ENCODE assay signal across 9 mouse cellular contexts in genomic region chr9:60166990-60167389, GRCm38 (mm10).
DNase-seq lines count a peak whose midpoint lies in the region; ATAC-seq and TF ChIP-seq lines count a peak whose summit lies in the region.
"Had no signal": no experiment of that assay in that cellular context is flagged by ENCODE, and none has a peak within 500 bp of the region (broad histone marks: within the 10 kb centered on the region; RNA-seq: fewer than 3 reads in every experiment).

No protein-coding gene starts in this region.

- H3K4me1 ChIP-seq in heart, adult 2 months (ENCODE audit: control insufficient read depth, insufficient read depth, low read length), result no peaks in the 10 kb centered on the region
- H3K4me1 ChIP-seq in thymus, adult 2 months (replicated peaks; ENCODE audit: control insufficient read depth, insufficient read depth, low read length), result no peaks in the 10 kb centered on the region
- no peaks in the 10 kb centered on the region for H3K4me1 ChIP-seq in stomach, postnatal 0 days (replicated peaks; ENCODE audit: control insufficient read depth, insufficient read depth)

- ATAC-seq in stomach, postnatal 0 days (ENCODE audit: low FRiP score, low TSS enrichment), result no peak

- no peaks in the 10 kb centered on the region for H3K27me3 ChIP-seq in heart, adult 2 months (ENCODE audit: control insufficient read depth, insufficient read depth, low read length)
- no peaks in the 10 kb centered on the region for H3K27me3 ChIP-seq in thymus, adult 2 months (ENCODE audit: control insufficient read depth, insufficient read depth, low read length)
- H3K27me3 ChIP-seq in stomach, postnatal 0 days (ENCODE audit: control insufficient read depth, insufficient read depth, low read length), result no peaks in the 10 kb centered on the region
- H3K27me3 ChIP-seq: embryonic facial prominence, embryonic 12.5 days had no signal

- no peak for TF ChIP-seq POLR2A in heart, adult 2 months (IDR thresholded peaks at IDR 0.05; ENCODE audit: insufficient read depth, low read depth, low read length)
- TF ChIP-seq POLR2A in thymus, adult 2 months (IDR thresholded peaks at IDR 0.05; ENCODE audit: control insufficient read depth, extremely low read depth, insufficient read depth, low read length, poor library complexity), result no peak

- peak; percentile 16; the same call in 1 of the 2 replicates for TF ChIP-seq CTCF in heart, adult 2 months (IDR thresholded peaks at IDR 0.05)
- no peak for TF ChIP-seq CTCF in thymus, adult 2 months (IDR thresholded peaks at IDR 0.05; ENCODE audit: borderline replicate concordance, control insufficient read depth, extremely low read depth, insufficient read depth, low read length, poor library complexity)
- TF ChIP-seq CTCF in stomach, postnatal 0 days (IDR thresholded peaks at IDR 0.05; ENCODE audit: low read depth), result peak; percentile 72

- intact Hi-C loops in heart, adult 2 months (cut with DNase I), result no loop called here
- intact Hi-C loops in heart, postnatal 36 days (cut with DNase I), result no loop called here

- no peaks in the 10 kb centered on the region for H3K79me2 ChIP-seq in heart, adult 2 months (replicated peaks; ENCODE audit: control insufficient read depth, insufficient read depth, low read length)

- H3K4me3 ChIP-seq in heart, adult 2 months, result no peak overlapping the region
- no peak overlapping the region for H3K4me3 ChIP-seq in thymus, adult 2 months (ENCODE audit: control insufficient read depth, insufficient read depth, low read length)
- no peak overlapping the region for H3K4me3 ChIP-seq in stomach, postnatal 0 days (ENCODE audit: low read depth, low read length)
- H3K4me3 ChIP-seq: embryonic facial prominence, embryonic 12.5 days had no signal

- no peak overlapping the region for H3K4me2 ChIP-seq in stomach, postnatal 0 days (replicated peaks; ENCODE audit: low read depth)
- H3K4me2 ChIP-seq: embryonic facial prominence, embryonic 12.5 days had no signal

- H3K27ac ChIP-seq in heart, adult 2 months, result no peak overlapping the region
- H3K27ac ChIP-seq in thymus, adult 2 months (ENCODE audit: control insufficient read depth, insufficient read depth, low read length), result no peak overlapping the region
- no peak overlapping the region for H3K27ac ChIP-seq in stomach, postnatal 0 days (replicated peaks)
- H3K27ac ChIP-seq: embryonic facial prominence, embryonic 12.5 days had no signal

- no peak for TF ChIP-seq EP300 in heart, adult 2 months (IDR thresholded peaks at IDR 0.05; ENCODE audit: insufficient read depth, low read depth, low read length)
- no peak for TF ChIP-seq EP300 in stomach, postnatal 0 days (optimal IDR thresholded peaks at IDR 0.05)

- WGBS in heart, adult 2 months, result 83% methylated on average over 4 of the region's 4 CpGs
- 86% methylated on average over 4 of the region's 4 CpGs for WGBS in thymus, adult 2 months
- 76% methylated on average over 4 of the region's 4 CpGs for WGBS in stomach, postnatal 0 days

- DNase-seq in heart, adult 2 months, result no peak
- DNase-seq in heart, postnatal 36 days, result no peak
- peak; percentile 4 for DNase-seq in thymus, postnatal 14 days
- no peak for DNase-seq in thymus, adult 2 months
- DNase-seq in layer of hippocampus, adult 9-11 months, result peak; percentile 65
- peak; percentile 35 for DNase-seq in stomach, postnatal 0 days (ENCODE audit: low spot score)
- DNase-seq in spleen, postnatal 14 days (ENCODE audit: low spot score in 2 of 2), result no peak
- DNase-seq in kidney, adult 11 months, result no peak

- no peak overlapping the region for H3K9ac ChIP-seq in heart, adult 2 months (ENCODE audit: low read depth, low read length)
- H3K9ac ChIP-seq in stomach, postnatal 0 days (ENCODE audit: low read length), result no peak overlapping the region
- H3K9ac ChIP-seq: embryonic facial prominence, embryonic 12.5 days had no signal

- no peaks in the 10 kb centered on the region for H3K9me3 ChIP-seq in stomach, postnatal 0 days (ENCODE audit: control insufficient read depth, low read length)
- H3K9me3 ChIP-seq: embryonic facial prominence, embryonic 12.5 days had no signal

- no peaks in the 10 kb centered on the region for H3K36me3 ChIP-seq in heart, adult 2 months (ENCODE audit: control insufficient read depth, insufficient read depth, low read length)
- H3K36me3 ChIP-seq in thymus, adult 2 months (ENCODE audit: control insufficient read depth, insufficient read depth, low read length), result no peaks in the 10 kb centered on the region
- no peaks in the 10 kb centered on the region for H3K36me3 ChIP-seq in stomach, postnatal 0 days (ENCODE audit: control insufficient read depth, insufficient read depth, low read length)
- H3K36me3 ChIP-seq: embryonic facial prominence, embryonic 12.5 days had no signal

Comparison
In these comparisons a context has a peak if more than half of its experiments do, and no peak if none do; other contexts are left out.
1. DNase-seq: peak in thymus, postnatal 14 days (single experiment), layer of hippocampus, adult 9-11 months (single experiment) and stomach, postnatal 0 days (single experiment); none in heart, adult 2 months (0 of 2), heart, postnatal 36 days (0 of 2), thymus, adult 2 months (single experiment), spleen, postnatal 14 days (0 of 2) and kidney, adult 11 months (single experiment).